In genomic region chr8:11896022-11896662, GRCm38 (mm10) we compare ENCODE assay signal across 18 mouse cellular contexts. TPM values are rescaled to one million over a fixed set of nuclear protein-coding genes. Genes with fewer than 3 reads are reported as not detected.
DNase-seq lines count a peak whose midpoint lies in the region; ATAC-seq and TF ChIP-seq lines count a peak whose summit lies in the region.
"Had no signal": no experiment of that assay in that cellular context is flagged by ENCODE, and none has a peak within 500 bp of the region (broad histone marks: within the 10 kb centered on the region; RNA-seq: fewer than 3 reads in every experiment).

No protein-coding gene starts in this region.

- peaks cover 28% of the 10 kb centered on the region for H3K4me1 ChIP-seq in hindbrain, embryonic 10.5 days (replicated peaks)
- H3K4me1 ChIP-seq in midbrain, embryonic 15.5 days, result peaks cover 2% of the 10 kb centered on the region; the same call in 1 of the 2 replicates
- no peaks in the 10 kb centered on the region for H3K4me1 ChIP-seq in kidney, adult 2 months (ENCODE audit: control insufficient read depth, insufficient read depth, low read length)
- H3K4me1 ChIP-seq: limb, embryonic 10.5 days; liver, embryonic 13.5 days had no signal

- peak overlapping the region; percentile 71 for H3K27ac ChIP-seq in hindbrain, embryonic 10.5 days
- H3K27ac ChIP-seq in midbrain, embryonic 15.5 days, result no peak overlapping the region
- H3K27ac ChIP-seq in kidney, adult 2 months (ENCODE audit: insufficient read depth, low read depth, low read length), result no peak overlapping the region
- H3K27ac ChIP-seq: heart, adult 2 months; limb, embryonic 10.5 days; liver, embryonic 13.5 days; stomach, postnatal 0 days had no signal

- TF ChIP-seq CTCF in kidney, adult 2 months (conservative IDR thresholded peaks at IDR 0.05; ENCODE audit: insufficient read depth, insufficient read length, low read depth, low read length), result no peak

- H3K9me3 ChIP-seq in hindbrain, embryonic 10.5 days, result no peaks in the 10 kb centered on the region
- no peaks in the 10 kb centered on the region for H3K9me3 ChIP-seq in midbrain, embryonic 15.5 days
- H3K9me3 ChIP-seq: limb, embryonic 10.5 days; liver, embryonic 13.5 days had no signal

- DNase-seq in heart, adult 11 months, result peak; percentile 64
- DNase-seq in heart, postnatal 36 days, result no peak
- peak; percentile 46 for DNase-seq in embryo, embryonic 10.5 days (ENCODE audit: low spot score)
- no peak for DNase-seq in hindbrain, embryonic 10.5 days (ENCODE audit: low spot score)
- DNase-seq in kidney, postnatal 10 days, result no peak
- no peak for DNase-seq in frontal cortex, postnatal 36 days (ENCODE audit: low spot score in 2 of 2)
- DNase-seq in kidney, adult 2 months, result no peak
- DNase-seq: adrenal gland, adult 8-10 months; cerebellum, postnatal 10 days; heart, adult 2 months; kidney, postnatal 36 days; liver, embryonic 13.5 days; lung, postnatal 14 days; spleen, adult 18-20 months had no signal

- peak; percentile 45; the same call in 1 of the 2 replicates for ATAC-seq in midbrain, embryonic 15.5 days (replicated peaks)
- ATAC-seq: intestine, embryonic 16.5 days had no signal

- 59% methylated on average over 13 of the region's 13 CpGs for WGBS in hindbrain, embryonic 10.5 days
- WGBS in midbrain, embryonic 15.5 days, result 50% methylated on average over 13 of the region's 13 CpGs
- 82% methylated on average over 13 of the region's 13 CpGs for WGBS in kidney, adult 2 months

- TF ChIP-seq POLR2A in kidney, adult 2 months (IDR thresholded peaks at IDR 0.05; ENCODE audit: low read depth, low read length), result no peak

- peaks cover 7% of the 10 kb centered on the region; the same call in 1 of the 2 replicates for H3K27me3 ChIP-seq in hindbrain, embryonic 10.5 days (ENCODE audit: insufficient read depth, poor library complexity, severe bottlenecking)
- no peaks in the 10 kb centered on the region for H3K27me3 ChIP-seq in midbrain, embryonic 15.5 days (replicated peaks)
- no peaks in the 10 kb centered on the region for H3K27me3 ChIP-seq in kidney, adult 2 months (replicated peaks; ENCODE audit: control insufficient read depth, insufficient read depth, low read length)
- H3K27me3 ChIP-seq: liver, embryonic 13.5 days had no signal

- no peaks in the 10 kb centered on the region for H3K36me3 ChIP-seq in hindbrain, embryonic 10.5 days
- H3K36me3 ChIP-seq in midbrain, embryonic 15.5 days (replicated peaks), result no peaks in the 10 kb centered on the region
- H3K36me3 ChIP-seq in kidney, adult 2 months (ENCODE audit: control insufficient read depth, insufficient read depth, low read length), result no peaks in the 10 kb centered on the region
- H3K36me3 ChIP-seq: limb, embryonic 10.5 days; liver, embryonic 13.5 days had no signal

- no peak overlapping the region for H3K4me3 ChIP-seq in hindbrain, embryonic 10.5 days
- no peak overlapping the region for H3K4me3 ChIP-seq in midbrain, embryonic 15.5 days
- H3K4me3 ChIP-seq in kidney, adult 2 months (ENCODE audit: insufficient read depth, low read depth, low read length), result no peak overlapping the region
- H3K4me3 ChIP-seq: heart, adult 2 months; limb, embryonic 10.5 days; liver, embryonic 13.5 days had no signal

- intact Hi-C loops in heart, postnatal 36 days (cut with DNase I), result no loop called here

- H3K9ac ChIP-seq in midbrain, embryonic 15.5 days, result no peak overlapping the region
- H3K9ac ChIP-seq: liver, embryonic 13.5 days had no signal

- H3K4me2 ChIP-seq in midbrain, embryonic 15.5 days, result no peak overlapping the region
- H3K4me2 ChIP-seq: liver, embryonic 13.5 days had no signal

RNA-seq across cellular contexts. Expression of gene Tex29, which starts 55.9 kb away (rescaled TPM):
- not detected for total RNA-seq in heart, postnatal 36 days (2021)
- 0.27 TPM in 1 of 2 replicates, not detected in the other for polyA plus RNA-seq in hindbrain, embryonic 10.5 days (2016; fragmentation: Nextera tagmentation; extraction: Ambion mirVana)
- polyA plus RNA-seq in midbrain, embryonic 15.5 days (2015; fragmentation: Nextera tagmentation; extraction: Ambion mirVana), result 0.27 and 0.44 TPM in 2 replicates
- 0.15 TPM in 1 of 2 replicates, not detected in the other for polyA plus RNA-seq in kidney, adult 2 months (2012; rRNA removed)
- total RNA-seq: heart, adult 2 months had no signal
- polyA plus RNA-seq: heart, adult 2 months; intestine, embryonic 16.5 days; limb, embryonic 10.5 days; liver, embryonic 13.5 days; stomach, postnatal 0 days had no signal

Comparison
In these comparisons a context has a peak if more than half of its experiments do, and no peak if none do; other contexts are left out.
1. DNase-seq: peak in heart, adult 11 months (single experiment) and embryo, embryonic 10.5 days (single experiment); none in heart, postnatal 36 days (0 of 2), hindbrain, embryonic 10.5 days (single experiment), kidney, postnatal 10 days (single experiment), frontal cortex, postnatal 36 days (0 of 2) and kidney, adult 2 months (single experiment).